Mouse (Mus musculus) liver, adult 2 months (tissue): ENCODE results near the gene Btf3l4.

ENCODE experiments used
- CTCF ChIP-seq: fragments of 200-500 bp; IDR thresholded peaks from 2 replicates; pipeline ENCODE4 v1.5.1; 2011; ENCODE audit warnings: low read depth, low read length, control low read depth
- POLR2A ChIP-seq: fragments of 200-500 bp; IDR thresholded peaks from 2 replicates; pipeline ENCODE4 v1.6.1; 2011; ENCODE audit warnings: low read length, control low read depth; ENCODE audit not compliant: insufficient read depth; ENCODE audit errors: extremely low read depth

GRCm38 (mm10) chr4:108826096-108826495 lies 7.3 kb downstream of the Btf3l4 start:
- no peak for TF ChIP-seq CTCF
- no peak for TF ChIP-seq POLR2A
